Comparison of ENCODE assay signal across 8 mouse cellular contexts in the genomic region with DNA sequence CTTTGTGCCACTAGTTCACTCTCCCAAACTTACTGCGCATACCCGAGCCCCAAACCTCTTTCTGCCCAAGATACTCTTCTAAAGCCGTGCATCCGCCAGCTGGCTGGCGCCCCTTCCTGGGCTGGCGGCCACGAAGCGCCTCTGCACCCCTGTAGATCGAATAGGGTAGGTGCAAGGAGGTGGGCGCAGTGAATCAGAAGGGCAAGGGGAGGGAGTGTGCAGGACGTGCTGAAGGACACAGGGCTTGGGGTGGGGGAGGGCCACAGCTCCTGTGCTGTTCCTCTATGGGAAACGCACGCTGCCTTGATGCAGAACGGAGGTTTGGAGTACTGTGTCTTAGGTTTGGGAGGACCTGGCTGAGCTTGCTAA. TPM values are rescaled to one million over a fixed set of nuclear protein-coding genes. Genes with fewer than 3 reads are reported as not detected.
DNase-seq lines count a peak whose midpoint lies in the region; ATAC-seq and TF ChIP-seq lines count a peak whose summit lies in the region.

Gene Atxn7l2, minus strand, starts transcription at position 164 of the 369 bp plus-strand sequence.

- H3K4me1 ChIP-seq in spleen, adult 2 months (ENCODE audit: control insufficient read depth, insufficient read depth, insufficient read length): peaks cover 7% of the 10 kb centered on the region; the same call in 1 of the 2 replicates
- peaks cover 37% of the 10 kb centered on the region for H3K4me1 ChIP-seq in forebrain, embryonic 16.5 days (replicated peaks; ENCODE audit: control insufficient read depth, insufficient read depth, low read length)
- H3K4me1 ChIP-seq in midbrain, embryonic 13.5 days (replicated peaks): peaks cover 27% of the 10 kb centered on the region

- ATAC-seq in forebrain, embryonic 16.5 days: peak; percentile 79
- ATAC-seq in midbrain, embryonic 13.5 days: peak; percentile 93

- H3K9ac ChIP-seq in forebrain, embryonic 16.5 days (replicated peaks; ENCODE audit: low read depth, low read length): peak within 1 kb of the TSS; percentile 88
- peak within 1 kb of the TSS; percentile 89 for H3K9ac ChIP-seq in midbrain, embryonic 13.5 days (replicated peaks)

- no peak; the same call in 1 of the 2 replicates for TF ChIP-seq CTCF in spleen, adult 2 months (IDR thresholded peaks at IDR 0.05; ENCODE audit: extremely low read depth, insufficient read depth, insufficient read length, insufficient replicate concordance)

- no peaks in the 10 kb centered on the region for H3K36me3 ChIP-seq in spleen, adult 2 months (ENCODE audit: control insufficient read depth, insufficient read depth, low read length)
- H3K36me3 ChIP-seq in forebrain, embryonic 16.5 days (ENCODE audit: control insufficient read depth, insufficient read depth): peaks cover 3% of the 10 kb centered on the region; the same call in 1 of the 2 replicates
- H3K36me3 ChIP-seq in midbrain, embryonic 13.5 days: peaks cover 23% of the 10 kb centered on the region

- H3K9me3 ChIP-seq in forebrain, embryonic 16.5 days (ENCODE audit: control insufficient read depth, low read length): no peaks in the 10 kb centered on the region
- no peaks in the 10 kb centered on the region for H3K9me3 ChIP-seq in midbrain, embryonic 13.5 days

- H3K27ac ChIP-seq in spleen, adult 2 months (ENCODE audit: insufficient read depth, low read length): peak within 1 kb of the TSS; percentile 90
- H3K27ac ChIP-seq in forebrain, embryonic 16.5 days (ENCODE audit: low read length): peak within 1 kb of the TSS; percentile 93
- peak within 1 kb of the TSS; percentile 97 for H3K27ac ChIP-seq in midbrain, embryonic 13.5 days

- H3K4me2 ChIP-seq in forebrain, embryonic 16.5 days (ENCODE audit: low read length): peak within 1 kb of the TSS; percentile 94
- peak within 1 kb of the TSS; percentile 70 for H3K4me2 ChIP-seq in midbrain, embryonic 13.5 days (replicated peaks)

- DNase-seq in cerebellum, postnatal 14 days: peak; percentile 87 to 91
- DNase-seq in cerebellum, adult 9-10 months: no peak
- no peak for DNase-seq in spleen, adult 2 months (ENCODE audit: low read depth in 1 of 2, low spot score in 2 of 2)
- DNase-seq in spleen, postnatal 36 days (ENCODE audit: low spot score in 2 of 2): no peak
- no peak for DNase-seq in layer of hippocampus, postnatal 36 days
- no peak for DNase-seq in urinary bladder, postnatal 10 days (ENCODE audit: low spot score)

- no peaks in the 10 kb centered on the region for H3K27me3 ChIP-seq in spleen, adult 2 months (ENCODE audit: control insufficient read depth, insufficient read depth, low read length)
- H3K27me3 ChIP-seq in forebrain, embryonic 16.5 days (replicated peaks; ENCODE audit: control insufficient read depth, insufficient read depth, low read length): no peaks in the 10 kb centered on the region
- H3K27me3 ChIP-seq in midbrain, embryonic 13.5 days: no peaks in the 10 kb centered on the region

- no peak for TF ChIP-seq POLR2A in spleen, adult 2 months (IDR thresholded peaks at IDR 0.05; ENCODE audit: low read depth, low read length)

- WGBS in spleen, adult 2 months: 0% methylated on average over 14 of the region's 14 CpGs
- WGBS in forebrain, embryonic 16.5 days: under 1% methylated on average over 14 of the region's 14 CpGs
- WGBS in midbrain, embryonic 13.5 days: under 1% methylated on average over 14 of the region's 14 CpGs

- H3K4me3 ChIP-seq in spleen, adult 2 months (ENCODE audit: extremely low read depth, insufficient read depth, insufficient read length): peak within 1 kb of the TSS; percentile 85
- peak within 1 kb of the TSS; percentile 66 for H3K4me3 ChIP-seq in forebrain, embryonic 16.5 days (replicated peaks; ENCODE audit: low read length)
- peak within 1 kb of the TSS; percentile 57 for H3K4me3 ChIP-seq in midbrain, embryonic 13.5 days (replicated peaks)

RNA-seq across cellular contexts. Expression of gene Atxn7l2, which starts in this region (rescaled TPM):
- polyA plus RNA-seq in spleen, adult 2 months (2012; rRNA removed): 8.2 and 11.5 TPM in 2 replicates
- 30.7 and 33.8 TPM in 2 replicates for polyA plus RNA-seq in forebrain, embryonic 16.5 days (2015; fragmentation: Nextera tagmentation; extraction: Ambion mirVana)
- total RNA-seq in layer of hippocampus, postnatal 36 days (2021): 10 to 100 TPM; 25.7 to 28.9 TPM
- polyA plus RNA-seq in midbrain, embryonic 13.5 days (2015; fragmentation: Nextera tagmentation; extraction: Ambion mirVana): 27.8 and 28.8 TPM in 2 replicates

Comparison
In these comparisons a context has a peak if more than half of its experiments do, and no peak if none do; other contexts are left out.
1. DNase-seq: peak in cerebellum, postnatal 14 days (2 of 2); none in cerebellum, adult 9-10 months (single experiment), spleen, adult 2 months (0 of 2), spleen, postnatal 36 days (0 of 2), layer of hippocampus, postnatal 36 days (0 of 2) and urinary bladder, postnatal 10 days (single experiment).
2. Peak in every context shown above with its lines, with median percentiles within 50 percentile points of each other: H3K27ac ChIP-seq and H3K4me3 ChIP-seq.